Mouse (Mus musculus) brown adipose tissue, adult 24 weeks (tissue): ENCODE measurements around the gene Ifnl3. TPM values are rescaled to one million over a fixed set of nuclear protein-coding genes. Genes with fewer than 3 reads are reported as not detected.
"Not testable (repeated sequence)": the region's sequence is repeated elsewhere in the genome, so short reads cannot be mapped to it uniquely, and the experiment has no call there.

Experiments
- H3K27ac ChIP-seq: fragments of 200-500 bp; replicated peaks from 2 replicates; pipeline ENCODE4 v1.5.1; 2012; ENCODE audit warnings: low read depth, mild to moderate bottlenecking, low read length
- H3K4me1 ChIP-seq: fragments of 200-500 bp; 2 replicates; pipeline ENCODE4 v1.6.1; 2012; ENCODE audit warnings: low read length, mixed read lengths; ENCODE audit not compliant: control insufficient read depth, insufficient read depth, insufficient read length
- H3K4me3 ChIP-seq: fragments of 200-500 bp; 2 replicates; pipeline ENCODE4 v1.5.1; 2012; ENCODE audit warnings: low read depth, mild to moderate bottlenecking, low read length, moderate library complexity; ENCODE audit not compliant: insufficient read depth
- polyA plus RNA-seq: library from polyadenylated mRNA; stranded (reverse); fragments of >200 nt; gene quantifications from 2 replicates; pipeline ENCODE4 v1.2.4, GENCODE M21; 2012; ENCODE audit not compliant: missing spikeins, insufficient read depth, insufficient read length

The Ifnl3 gene
- polyA plus RNA-seq, result not detected in 2 replicates

DNA sequence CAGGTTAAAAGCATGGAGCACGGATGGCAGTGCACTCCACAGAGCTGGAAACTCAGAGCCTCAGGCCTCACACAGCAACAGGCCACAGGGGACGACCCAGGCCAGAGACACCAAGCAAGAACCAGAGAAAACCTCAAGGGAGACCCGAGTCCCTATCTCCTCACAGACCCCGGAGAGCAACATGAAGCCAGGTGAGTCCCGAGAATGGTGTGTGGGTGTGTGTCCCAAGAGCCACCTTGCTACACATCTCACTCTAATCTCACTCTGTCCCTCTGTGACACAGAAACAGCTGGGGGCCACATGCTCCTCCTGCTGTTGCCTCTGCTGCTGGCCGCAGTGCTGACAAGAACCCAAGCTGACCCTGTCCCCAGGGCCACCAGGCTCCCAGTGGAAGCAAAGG lies at the start of gene Ifnl3:
TSS of gene Ifnl3 (plus strand) at position 301 of the 400 bp plus-strand sequence.
- H3K4me3 ChIP-seq, H3K4me1 ChIP-seq, H3K27ac ChIP-seq: not testable (repeated sequence)

DNA sequence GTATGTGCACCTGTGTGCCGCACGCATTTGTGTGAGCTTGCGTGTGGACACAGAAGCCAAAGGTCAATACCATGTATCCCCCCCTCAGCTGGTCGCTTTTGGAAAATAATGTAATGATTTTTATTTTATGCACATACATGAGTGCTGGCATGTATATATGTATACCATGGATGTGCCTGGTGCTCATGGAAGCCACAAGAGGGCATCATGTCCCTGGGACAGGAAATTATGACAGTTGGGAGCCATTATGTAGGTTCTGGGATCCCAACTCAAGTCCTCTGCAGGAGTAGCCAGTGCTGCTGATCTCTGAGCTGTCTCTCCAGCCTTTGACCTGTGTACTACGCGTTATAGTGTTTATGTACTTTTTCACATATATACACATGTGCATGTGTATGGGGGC lies 46.4 kb upstream of the Ifnl3 start:
- no peak overlapping the region for H3K27ac ChIP-seq
- no peak overlapping the region for H3K4me3 ChIP-seq

DNA sequence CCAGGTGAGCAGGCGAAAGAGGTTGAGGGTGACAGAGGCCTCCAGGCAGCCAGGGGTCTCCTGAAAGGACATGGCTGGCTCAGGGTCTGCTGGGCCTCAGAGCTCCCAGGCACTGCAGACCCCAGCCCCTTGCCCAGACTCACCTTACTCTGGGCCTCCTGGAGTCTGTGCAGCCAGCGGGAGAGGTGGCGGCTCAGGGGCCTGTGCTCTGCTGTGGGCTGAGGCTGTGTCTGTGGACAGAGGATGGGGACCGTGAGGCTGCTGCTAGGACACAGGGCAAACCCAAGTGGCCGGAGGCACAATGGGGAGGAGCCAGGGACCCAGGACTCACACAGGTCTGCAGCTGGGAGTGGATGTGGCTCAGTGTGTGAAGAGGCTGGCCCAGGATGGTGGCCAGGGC lies 45.3 kb upstream of the Ifnl3 start:
- H3K4me3 ChIP-seq, result no peak overlapping the region
- H3K4me1 ChIP-seq, result no peaks in the 10 kb centered on the region
- H3K27ac ChIP-seq, result no peak overlapping the region

More for the DNA sequence above, 46.4 kb upstream of the Ifnl3 start:
- no peaks in the 10 kb centered on the region for H3K4me1 ChIP-seq

DNA sequence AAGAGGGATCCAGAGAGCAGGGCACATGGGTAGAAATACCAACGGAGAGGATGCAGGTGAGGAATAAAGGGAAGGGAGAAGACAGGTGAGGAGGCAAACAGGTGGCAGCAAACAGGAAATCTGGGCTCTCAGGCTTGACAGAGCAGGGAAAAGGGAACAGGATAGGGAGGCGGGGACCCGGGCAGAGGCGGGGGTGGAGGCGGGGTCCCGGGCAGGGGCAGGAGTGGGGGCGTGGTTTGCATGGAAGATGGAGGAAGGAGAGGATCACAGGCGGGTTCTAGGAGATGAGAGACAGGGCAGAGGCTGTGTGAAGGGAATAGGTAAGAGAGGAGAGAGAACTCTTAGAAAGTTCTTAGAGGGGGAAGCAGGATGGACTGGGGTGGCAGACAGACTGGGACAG lies 43.8 kb upstream of the Ifnl3 start:
- H3K4me3 ChIP-seq, result no peak overlapping the region
- no peaks in the 10 kb centered on the region for H3K4me1 ChIP-seq

DNA sequence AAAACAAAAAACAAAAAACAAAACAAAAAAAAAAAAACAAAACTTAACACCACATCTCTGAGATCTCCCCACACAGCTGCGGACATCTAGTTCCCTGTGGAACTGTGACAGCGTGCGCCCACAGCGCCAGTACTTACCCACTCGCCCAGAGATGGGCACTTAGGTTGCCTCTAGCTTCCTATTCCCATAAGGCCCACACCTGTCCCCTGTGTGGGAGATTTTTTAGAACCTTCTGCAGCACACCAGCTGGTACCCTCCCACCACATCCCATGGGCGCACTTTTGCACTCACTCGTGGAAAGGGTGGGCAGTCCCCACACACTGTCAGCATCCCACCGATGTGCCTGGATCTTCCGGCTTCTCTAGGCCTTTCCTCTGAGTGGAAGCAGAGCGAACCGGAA lies 39.8 kb upstream of the Ifnl3 start:
- H3K4me1 ChIP-seq, result no peaks in the 10 kb centered on the region
- no peak overlapping the region for H3K27ac ChIP-seq
- H3K4me3 ChIP-seq, result no peak overlapping the region

More for the DNA sequence above, 43.8 kb upstream of the Ifnl3 start:
- no peak overlapping the region for H3K27ac ChIP-seq

DNA sequence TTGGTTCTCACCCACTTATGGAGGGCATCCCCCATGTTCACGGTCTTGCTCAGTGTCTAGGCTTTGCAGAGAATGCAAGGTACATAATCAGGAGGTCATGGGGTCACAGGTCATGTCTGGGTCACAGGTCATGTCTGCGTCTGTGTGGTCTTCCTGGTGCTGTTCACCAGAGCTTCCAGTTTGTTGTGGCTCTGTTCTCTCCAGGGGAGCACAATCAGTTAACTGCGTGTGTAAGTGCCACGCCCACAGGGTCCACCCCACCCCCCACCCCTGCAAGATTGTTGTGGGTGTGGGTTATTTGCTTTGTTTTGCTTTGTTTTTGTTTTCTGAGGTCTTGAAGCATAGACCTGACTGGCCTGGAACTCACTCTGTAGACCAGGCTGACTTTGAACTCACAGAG lies 38.4 kb upstream of the Ifnl3 start:
- Histone ChIP-seq H3K27ac (no peak overlapping the region), H3K4me1 (no peaks in the 10 kb centered on the region), H3K4me3 (no peak overlapping the region)

DNA sequence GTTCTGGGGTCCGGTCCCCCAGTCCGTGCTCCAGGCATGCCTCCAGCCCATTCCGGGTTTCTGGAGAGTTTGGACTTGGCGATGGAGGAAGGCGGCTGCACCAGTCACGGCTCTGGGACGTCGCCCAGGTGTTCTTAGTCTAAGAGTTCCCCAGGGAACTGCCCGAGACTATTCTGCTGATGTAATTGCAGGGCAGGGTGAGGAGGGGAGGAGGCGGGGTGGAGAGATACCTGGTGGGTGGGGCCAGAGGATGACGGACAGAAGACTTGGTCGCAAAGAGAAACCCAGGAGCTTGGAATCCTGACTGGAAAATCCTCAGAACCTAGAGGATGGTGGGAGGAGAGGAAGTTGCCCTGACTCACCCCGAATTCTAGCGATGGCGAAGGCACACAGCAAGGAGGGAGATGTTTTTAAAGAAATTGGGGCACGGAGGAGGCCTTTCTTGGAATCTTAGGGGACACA lies 34.6 kb upstream of the Ifnl3 start:
- Histone ChIP-seq H3K4me1 (no peaks in the 10 kb centered on the region), H3K27ac (no peak overlapping the region), H3K4me3 (no peak overlapping the region)

DNA sequence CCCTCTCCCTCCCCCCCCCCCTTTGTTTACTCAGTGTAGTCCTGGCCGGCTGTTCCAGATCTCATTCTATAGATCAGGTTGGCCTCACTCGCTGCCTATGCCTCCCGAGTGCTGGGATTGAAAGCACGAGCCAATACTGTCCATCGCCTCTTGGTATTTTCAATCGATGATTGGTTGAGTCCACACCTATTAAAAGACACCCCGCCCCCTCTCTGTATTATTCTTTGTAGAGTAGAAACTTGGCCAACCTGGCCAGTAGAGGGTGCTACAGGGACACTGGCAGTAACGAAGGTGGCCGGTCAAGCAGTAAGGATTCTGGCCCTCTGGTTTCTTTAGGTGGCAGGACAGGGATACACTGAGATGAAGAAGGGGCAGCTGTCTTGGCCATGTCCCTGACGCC lies 32.2 kb upstream of the Ifnl3 start:
- H3K4me3 ChIP-seq, result no peak overlapping the region
- no peaks in the 10 kb centered on the region for H3K4me1 ChIP-seq
- H3K27ac ChIP-seq, result no peak overlapping the region

DNA sequence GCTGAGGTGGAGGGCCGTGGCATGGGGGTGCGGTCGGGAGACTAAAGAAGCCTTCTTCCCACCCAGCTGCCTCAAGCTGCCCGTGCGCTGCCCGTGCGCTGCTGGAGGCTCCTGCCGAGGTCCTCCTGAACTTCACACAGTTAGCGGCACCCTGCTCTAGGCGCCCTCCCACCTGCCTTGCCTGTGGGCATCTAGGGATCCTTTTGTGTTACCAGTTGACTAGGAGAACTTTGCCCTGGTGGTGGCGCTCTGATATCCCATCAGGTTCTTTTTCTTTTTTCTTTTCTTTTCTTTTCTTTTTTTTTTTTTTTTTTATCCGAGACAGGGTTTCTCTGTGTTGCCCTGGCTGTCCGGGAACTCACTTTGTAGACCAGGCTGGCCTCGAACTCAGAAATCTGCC lies 31.7 kb upstream of the Ifnl3 start:
- no peak overlapping the region for H3K4me3 ChIP-seq
- H3K27ac ChIP-seq, result no peak overlapping the region
- H3K4me1 ChIP-seq, result no peaks in the 10 kb centered on the region

DNA sequence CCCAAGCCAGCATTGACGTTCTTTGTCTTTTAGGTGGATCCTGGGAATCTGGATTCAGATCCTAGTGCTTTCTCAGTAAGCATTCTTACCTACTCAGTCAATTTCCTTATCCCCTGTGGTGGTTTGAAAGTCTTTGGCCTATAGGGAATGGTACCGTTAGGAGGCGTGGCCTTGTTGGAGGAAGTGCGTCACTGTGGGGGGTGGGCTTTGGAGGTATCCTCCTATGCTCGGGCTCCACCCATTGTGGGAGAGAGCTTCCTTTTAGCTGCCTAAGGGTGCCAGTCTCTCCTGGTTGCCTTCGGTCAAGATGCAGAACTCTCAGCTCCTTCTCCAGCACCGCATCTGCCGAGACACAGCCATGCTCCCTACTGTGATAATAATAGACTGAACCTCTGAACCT lies 30.3 kb upstream of the Ifnl3 start:
- Histone ChIP-seq H3K4me1 (no peaks in the 10 kb centered on the region), H3K4me3 (no peak overlapping the region), H3K27ac (no peak overlapping the region)

DNA sequence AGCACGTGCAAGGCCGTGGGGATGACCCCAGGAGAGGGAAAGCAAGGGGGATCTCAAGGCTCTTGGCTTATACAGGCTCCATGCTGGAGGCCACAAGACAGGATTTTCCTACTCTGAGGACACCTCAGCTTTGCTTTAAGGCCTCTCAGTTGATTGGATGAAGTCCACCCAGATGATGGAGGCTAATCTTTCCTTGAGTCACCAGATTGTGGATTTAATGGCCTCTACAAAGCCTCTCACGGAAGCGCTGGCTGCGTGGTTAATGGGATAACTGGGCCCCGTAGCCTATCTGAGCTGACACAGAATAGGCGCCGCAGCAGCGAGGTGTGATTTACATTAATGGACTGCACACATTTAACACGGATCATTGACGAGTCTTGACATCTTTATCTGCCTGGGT lies 27.2 kb upstream of the Ifnl3 start:
- no peak overlapping the region for H3K27ac ChIP-seq
- H3K4me3 ChIP-seq, result no peak overlapping the region
- no peaks in the 10 kb centered on the region for H3K4me1 ChIP-seq

DNA sequence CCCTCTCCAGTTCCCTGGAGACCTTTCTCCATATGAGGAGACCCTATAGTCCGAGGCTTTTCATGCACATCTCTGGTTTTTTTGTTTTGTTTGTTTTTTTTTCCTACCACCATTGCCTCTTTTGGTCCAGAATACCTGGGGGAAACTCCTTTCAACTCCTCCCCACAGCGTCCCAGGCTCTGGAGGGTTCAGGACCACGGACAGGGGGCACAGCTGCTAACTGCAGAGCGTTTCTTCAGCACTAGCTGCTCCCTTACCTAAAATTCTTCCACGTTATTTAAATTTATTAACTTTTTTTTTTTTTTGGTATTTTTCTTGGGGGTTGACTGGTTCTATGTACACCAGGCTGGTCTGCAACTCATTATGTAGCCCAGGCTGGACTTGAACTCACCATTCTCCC lies 17.1 kb upstream of the Ifnl3 start:
- no peaks in the 10 kb centered on the region for H3K4me1 ChIP-seq
- no peak overlapping the region for H3K4me3 ChIP-seq
- no peak overlapping the region for H3K27ac ChIP-seq

DNA sequence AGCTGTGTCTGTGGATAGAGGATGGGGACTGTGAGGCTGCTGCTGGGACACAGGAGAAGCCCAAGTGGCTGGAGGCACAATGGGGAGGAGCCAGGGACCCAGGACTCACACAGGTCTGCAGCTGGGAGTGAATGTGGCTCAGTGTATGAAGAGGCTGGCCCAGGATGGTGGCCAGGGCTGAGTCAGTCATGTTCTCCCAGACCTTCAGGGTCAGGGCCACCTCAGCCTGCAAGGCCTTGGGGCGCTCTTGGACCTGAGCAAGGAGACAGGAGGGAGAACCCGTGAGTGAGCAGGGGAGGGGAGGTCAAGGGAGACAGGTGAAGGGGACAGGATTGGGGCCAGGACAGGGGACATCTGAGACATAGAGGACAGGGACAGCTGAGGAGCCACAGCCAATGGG lies 13.5 kb upstream of the Ifnl3 start:
- H3K27ac ChIP-seq, H3K4me3 ChIP-seq, H3K4me1 ChIP-seq: not testable (repeated sequence)

DNA sequence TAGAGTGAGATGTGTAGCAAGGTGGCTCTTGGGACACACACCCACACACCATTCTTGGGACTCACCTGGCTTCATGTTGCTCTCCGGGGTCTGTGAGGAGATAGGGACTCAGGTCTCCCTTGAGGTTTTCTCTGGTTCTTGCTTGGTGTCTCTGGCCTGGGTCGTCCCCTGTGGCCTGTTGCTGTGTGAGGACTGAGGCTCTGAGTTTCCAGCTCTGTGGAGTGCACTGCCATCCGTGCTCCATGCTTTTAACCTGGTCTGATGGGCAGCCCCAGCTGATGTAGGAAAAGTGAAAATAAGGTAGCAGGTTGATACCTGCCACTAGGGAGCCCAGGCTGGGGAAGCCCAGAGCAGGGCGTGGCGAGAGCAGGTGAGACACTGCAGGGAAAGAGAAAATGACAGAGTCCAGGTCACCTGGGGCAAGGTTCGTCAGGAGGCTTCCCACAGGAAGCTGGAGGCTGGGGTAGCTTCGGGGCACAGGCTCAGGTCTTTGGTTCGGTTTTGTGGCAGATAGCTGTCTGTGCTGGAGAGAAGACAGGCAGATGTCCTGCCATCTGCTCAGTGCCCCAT lies 12.1 kb upstream of the Ifnl3 start, which contains the start of gene Ifnl2:
TSS of gene Ifnl2 (minus strand) at position 51 of the 570 bp plus-strand sequence.
- H3K4me3 ChIP-seq, H3K27ac ChIP-seq, H3K4me1 ChIP-seq: not testable (repeated sequence)

DNA sequence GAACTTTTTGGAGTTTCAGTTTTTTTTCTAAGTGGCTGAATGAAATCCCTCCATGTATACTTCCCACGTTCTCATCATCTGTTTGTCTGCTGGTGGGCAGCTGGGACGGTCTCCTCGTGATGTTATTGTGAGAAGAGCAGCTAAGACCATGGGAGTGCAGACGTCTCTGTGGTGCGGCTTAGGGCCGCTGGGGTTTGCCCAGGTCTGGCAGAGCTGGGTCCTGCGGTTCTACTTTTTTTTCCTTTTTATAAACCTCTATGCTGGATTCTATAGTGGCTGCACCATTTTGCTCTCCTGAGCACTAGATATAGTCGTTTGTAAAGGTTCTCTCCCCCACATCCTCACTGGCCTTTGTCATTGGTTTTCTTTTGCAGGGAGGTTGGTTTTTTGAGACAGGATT lies 11.2 kb upstream of the Ifnl3 start:
- Histone ChIP-seq H3K4me1 (no peaks in the 10 kb centered on the region), H3K4me3 (no peak overlapping the region), H3K27ac (no peak overlapping the region)

DNA sequence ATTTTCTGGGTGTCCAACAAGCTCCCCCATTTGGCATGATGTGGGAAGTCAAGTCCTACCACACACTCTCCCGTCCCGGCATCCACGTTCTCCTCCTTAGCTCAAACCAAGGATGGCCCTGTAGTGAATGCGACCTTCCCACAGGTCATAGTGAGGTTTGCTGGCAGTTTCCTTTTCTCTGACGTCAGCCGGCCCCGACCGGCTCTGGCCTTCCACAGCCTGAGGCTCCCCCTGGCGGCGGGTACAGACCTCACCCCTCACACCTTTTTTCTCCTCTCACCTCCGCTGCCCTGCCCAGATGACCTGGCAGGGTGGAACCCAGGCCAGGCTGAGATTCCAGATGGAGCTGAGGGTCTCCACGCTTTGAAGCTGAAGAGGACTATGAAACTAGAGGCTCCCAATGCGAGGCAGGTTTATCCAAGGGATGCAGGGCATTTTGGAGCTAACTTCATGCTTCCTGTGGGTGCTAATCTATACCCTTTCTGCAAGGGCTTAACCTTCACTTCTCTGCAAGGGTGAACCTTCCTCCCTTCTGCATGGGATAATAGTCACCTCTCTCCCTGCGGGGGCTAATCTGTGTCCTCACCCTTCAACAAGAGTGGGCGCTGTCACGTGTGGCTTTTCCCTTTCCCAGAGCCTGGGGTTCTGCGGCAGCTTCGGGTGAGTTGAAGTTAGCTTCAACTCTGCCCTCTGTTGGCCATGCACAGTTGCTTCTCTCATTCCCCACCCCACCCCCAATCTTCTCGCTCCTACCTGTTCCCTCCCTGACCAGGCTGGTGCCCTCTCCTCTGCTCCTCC lies 5.5 kb downstream of the Ifnl3 start:
- no peak overlapping the region for H3K4me3 ChIP-seq
- H3K4me1 ChIP-seq, result no peaks in the 10 kb centered on the region
- H3K27ac ChIP-seq, result no peak overlapping the region
